Mouse (Mus musculus) retina, postnatal 7 days (tissue): ENCODE measurements around the gene Atp6v1fnb.

Experiments used
- DNase-seq: peaks from one replicate; pipeline ENCODE4 v3.0.0-alpha.2; 2012; ENCODE audit warnings: low read depth, low spot score

Atp6v1fnb gene

DNA sequence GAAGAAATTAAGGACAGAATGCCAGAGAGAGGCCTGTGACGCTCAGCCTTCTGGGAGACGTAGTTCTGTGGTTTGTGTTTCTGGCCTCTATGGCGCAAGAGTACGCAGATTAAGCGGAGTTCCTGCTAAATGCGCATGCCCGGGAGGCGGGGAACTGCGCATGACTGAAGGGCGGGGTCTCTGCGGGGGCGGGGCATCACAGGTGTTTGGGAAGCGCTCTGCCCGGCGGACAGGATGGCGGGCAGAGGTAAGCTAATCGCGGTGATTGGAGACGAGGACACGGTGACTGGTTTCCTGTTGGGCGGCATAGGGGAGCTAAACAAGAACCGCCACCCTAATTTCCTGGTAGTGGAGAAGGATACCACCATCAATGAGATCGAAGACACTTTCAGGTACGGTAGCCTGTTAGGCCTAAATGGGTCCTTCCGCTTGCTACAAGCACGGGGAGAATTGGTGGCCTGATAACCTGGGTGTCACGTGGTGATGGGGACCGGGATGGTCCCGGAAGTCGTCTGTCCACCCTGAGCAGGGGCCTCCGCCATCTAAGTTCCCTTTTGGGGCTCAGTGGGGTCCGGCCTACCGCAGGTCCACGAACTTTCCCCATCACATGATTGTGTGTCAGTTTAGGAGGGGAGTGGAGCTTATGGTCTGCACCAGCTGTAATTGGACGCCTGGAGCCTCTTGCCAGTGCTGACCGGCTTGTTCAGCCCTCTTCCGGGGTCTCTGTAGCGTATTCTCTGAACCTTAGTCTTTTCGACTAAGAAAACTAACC is 3.5 kb upstream of the Atp6v1fnb start, which contains the start of gene Atp6v1f:
Gene Atp6v1f, plus strand, starts transcription at position 136 of the 772 bp plus-strand sequence.
- DNase-seq = peak; percentile 94

DNA sequence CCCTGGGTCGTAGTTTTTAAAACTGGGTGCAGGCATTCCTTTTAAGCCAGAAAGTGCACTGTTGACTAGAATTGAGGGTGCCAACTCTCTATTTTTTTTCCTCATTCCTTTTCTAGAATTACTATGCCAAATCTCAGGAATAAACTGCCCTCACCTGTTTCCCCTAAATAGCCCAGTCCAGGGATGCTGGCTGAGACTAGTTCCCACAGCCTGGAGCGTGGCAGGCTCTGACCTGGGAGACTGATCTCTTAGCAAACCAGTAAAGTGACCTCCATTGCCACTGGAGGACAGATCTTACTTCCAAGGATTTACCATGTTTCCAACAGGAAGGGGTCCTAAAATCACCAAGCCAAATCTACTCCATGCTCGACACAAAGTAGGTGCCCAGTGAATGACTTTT is 2.4 kb upstream of the Atp6v1fnb start:
- no peak for DNase-seq

DNA sequence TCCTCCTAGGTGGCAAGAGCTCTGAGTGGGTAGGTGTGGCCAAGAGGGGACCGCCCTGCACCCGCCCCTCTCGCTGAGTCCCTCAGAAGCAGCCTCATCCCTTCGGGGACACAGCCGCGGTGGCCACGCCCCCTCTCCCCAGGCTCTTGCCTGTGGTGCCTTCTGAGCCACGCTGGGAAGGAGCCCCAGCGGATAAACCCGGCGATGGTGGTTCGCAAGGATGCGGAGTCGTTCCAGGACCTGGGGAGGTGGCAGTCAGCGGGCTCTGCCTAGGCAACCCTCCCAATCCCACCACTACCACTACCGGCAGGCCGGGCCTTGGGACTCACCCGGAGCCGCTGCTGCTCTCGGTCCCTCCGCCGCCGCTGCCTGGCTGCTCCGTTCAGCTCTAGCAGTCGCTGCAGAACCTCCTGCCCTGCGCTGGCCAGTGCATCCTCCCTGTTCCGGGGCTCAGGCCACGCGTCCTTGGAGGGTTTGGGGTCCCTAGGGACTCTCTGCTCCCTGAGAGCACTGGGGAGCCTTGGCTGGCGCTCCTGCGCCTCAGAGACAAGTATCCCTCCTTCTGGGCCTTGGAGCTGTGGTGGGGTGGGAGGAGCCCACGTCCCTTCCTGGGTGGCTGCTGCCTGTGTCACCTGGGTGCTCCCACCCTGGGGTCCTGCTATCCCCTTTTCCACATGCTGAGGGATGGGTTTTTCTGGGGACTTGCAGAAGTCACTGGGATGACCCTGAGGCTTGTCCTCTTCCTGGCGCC is 2.9 kb downstream of the Atp6v1fnb start:
- peak; percentile 57 for DNase-seq

DNA sequence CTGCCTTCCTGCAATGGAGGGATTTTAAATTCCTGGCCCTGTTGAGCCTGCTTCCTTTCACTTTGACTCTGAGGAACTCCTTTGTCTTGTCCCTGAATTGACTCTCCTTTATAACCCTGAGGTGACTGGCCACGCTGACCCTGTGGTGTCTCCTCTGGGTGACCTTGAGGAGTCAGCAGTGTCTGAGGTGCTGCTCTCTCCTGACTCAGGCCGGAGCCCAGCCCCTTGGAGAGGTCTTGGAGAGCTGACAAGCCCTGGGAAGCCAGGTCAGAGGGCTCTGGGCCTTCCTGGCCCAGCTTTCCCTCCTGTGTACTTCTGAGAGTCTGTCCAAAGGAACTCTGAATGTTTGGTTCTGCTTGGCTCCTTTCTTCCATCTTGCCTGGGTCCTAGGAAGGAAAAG is 3.5 kb downstream of the Atp6v1fnb start:
- DNase-seq = no peak

DNA sequence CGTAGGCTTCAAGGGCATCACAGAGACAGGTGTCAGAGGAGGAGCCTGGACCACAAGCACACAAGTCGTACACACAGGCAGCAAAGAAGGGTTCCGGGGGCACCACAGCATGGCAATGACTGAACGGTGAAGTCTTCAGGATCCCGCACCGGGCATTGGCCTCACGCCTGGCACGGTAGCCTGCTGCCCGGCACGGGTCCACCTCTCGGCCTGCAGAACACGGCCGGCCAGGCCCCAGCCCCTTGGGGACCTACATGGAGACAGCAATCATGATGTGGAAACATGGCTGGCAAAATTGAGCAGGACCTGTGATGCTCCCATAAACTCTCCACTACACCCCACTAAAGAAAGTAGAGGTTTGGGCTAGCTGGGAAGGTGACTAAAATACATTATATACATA is 11.5 kb downstream of the Atp6v1fnb start:
- DNase-seq = no peak

DNA sequence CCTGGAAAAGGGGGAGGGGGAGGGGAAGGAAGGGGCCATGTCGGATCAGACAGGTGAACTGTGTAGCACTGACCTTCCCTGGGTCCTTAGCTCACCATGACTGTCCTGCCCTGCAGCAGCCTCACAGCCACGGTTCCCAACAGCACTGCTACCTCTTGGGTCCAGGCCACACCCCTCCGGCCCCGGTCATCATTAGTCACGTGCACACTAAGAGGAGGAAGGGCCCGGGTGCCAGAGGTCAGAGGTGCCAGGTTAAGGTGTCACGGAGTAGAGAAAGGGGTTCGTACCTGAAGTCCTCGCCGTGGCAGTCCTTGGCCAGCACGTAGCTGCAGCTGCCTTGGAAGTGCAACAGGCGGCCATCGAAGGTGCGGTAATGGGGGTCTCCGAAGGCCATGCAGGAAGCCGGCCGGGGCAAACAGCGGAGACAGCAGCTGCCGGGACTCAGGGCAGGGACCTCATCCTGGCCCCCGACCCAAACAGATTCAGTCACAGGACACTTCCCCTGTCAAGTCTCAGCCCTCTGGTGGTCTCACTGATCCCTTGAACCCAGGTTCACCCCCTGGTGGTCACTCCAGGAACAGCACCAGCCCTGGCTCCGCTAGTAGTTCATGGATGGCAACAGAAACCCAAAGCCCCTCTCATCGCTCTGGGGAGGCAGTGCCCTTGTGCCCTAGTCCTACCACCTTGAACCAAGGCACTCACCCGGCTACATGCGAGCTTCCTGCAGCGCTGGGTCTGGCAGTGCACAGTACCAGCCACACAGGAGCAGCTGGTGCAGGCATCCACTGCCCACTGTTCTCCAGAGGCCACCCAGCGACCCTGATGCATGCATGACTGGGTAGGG is 13.7 kb downstream of the Atp6v1fnb start:
- DNase-seq = peak; percentile 63

DNA sequence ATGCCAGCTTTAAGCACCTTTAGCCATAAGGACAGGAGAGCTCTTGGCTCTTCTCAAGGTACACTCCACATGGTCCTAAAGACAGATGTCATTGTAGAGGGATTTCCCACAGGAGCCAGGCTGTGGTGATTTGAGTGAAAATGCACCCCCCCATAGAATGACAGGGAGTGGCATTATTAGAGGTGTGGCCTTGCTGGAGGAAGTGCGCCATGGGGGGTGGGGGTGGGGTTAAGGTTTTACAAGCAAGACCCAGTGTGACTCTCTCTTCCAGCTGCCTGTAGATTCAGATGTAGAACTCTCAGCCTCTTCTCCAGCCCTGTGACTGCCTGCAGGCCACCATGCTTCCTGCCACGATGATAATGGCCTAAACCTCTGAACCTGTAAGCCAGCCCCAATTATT is 14.7 kb downstream of the Atp6v1fnb start:
- DNase-seq = no peak

DNA sequence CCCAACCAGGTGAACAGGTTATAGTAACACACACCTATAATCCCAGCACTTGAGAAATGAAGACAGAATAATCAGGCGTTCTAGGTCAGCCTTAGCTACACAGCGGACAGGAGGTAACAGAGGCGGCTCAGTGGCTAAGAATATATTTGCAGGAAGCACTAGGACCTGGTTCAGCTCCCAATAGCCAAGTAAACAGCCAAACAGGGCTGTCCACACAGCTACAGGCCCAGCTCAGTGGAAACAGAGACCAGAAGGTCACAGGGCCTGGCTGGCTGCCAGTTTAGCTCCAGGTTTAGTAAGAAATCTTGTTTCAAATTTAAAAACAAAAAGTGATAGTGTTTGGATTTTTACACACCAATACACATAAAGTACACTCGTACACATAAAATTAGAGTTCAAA is 22.9 kb downstream of the Atp6v1fnb start:
- no peak for DNase-seq

DNA sequence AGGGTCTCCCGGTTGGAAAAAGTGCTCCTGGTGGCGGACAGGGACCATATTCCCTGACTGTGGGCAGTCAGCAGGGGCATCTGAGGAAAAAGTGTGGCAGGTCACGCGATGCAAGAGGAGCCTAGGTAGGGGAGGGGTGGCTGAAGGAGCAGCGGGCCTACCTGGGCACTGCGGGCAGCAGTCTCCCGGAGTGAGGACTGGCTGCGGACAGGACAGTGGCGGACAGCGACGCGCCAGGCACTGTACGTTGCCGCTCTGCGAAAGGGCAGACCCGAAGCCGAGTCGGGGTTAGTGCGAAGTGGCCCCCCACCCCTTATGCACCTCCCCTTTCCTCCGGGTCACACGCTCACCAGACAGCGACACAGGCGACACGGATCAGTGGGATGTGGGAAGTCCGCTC is 25.0 kb downstream of the Atp6v1fnb start:
- no peak for DNase-seq

DNA sequence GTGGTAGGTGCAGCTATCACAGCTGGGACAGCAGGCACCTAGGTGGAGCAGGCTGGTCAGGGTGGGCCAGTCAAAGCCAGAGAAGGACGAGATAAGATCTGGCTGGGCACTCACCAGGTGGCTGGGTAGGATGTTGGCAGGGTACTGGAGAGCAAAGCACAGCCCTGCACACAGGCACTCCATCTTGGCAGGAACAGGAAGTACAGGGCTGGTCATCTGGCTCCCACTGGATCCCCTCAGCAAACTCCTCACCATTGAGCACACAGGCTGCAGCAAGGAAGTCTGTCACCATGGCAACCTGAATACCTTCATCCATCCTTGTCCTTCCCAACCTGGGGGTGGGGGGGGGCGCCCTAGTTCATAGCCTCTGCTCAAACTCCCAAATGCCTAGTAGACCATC is 26.6 kb downstream of the Atp6v1fnb start:
- no peak for DNase-seq

DNA sequence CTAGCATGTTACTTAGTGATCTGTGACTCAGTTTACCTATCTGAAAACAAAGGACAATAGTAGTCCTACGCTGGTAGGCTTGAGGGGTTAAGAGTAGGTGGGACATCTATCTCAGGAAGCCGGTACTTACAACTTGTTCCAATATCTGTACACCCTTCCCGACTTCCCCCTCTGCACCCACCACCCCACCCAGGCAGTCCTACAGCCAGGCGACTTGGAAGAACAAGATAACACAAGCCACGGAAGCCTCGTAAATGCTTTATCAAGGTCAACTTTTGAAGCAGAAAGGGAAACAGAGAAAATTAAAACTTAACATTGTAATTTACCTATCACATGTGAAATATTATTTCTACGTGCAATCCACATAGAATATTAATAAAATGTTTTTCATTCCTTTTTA is 28.9 kb downstream of the Atp6v1fnb start:
- no peak for DNase-seq

DNA sequence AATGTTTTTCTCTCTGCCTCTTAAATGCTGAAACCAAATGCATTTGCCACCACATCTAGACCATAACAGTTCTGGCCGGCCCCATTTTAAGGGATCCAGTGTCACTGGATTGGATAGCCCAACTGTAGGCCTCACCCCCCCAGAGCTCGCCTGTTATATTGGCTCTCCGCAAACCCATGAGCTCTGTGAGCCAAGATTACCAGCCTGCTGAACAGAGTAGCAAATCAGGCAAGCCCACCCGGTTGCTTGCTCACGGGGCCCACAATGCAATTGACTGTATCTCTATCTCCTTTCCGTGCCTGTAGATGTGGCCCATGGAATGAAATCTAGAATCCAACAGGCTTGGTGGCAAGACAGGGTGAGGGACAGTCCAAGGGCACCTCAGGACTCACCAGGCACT is 29.6 kb downstream of the Atp6v1fnb start:
- no peak for DNase-seq

DNA sequence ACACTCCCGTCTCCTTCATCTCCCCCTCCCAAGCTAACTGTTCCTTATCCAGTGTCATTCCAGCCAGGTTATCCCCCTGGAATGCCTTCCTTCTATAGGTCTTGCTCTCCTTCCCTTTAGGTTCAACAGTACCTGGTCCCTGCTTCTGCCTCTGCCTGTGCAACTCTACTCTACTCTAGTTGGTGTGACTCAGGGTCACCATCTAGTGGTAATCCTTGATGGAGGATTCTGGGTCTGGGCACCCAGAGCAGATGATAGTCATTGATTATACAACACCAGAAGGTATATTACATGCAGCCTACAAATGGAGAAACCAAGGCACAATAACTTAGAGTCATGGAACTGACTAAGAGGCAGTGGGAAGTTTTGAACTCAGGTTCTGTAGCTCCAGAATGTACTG is 30.4 kb downstream of the Atp6v1fnb start:
- DNase-seq = no peak

DNA sequence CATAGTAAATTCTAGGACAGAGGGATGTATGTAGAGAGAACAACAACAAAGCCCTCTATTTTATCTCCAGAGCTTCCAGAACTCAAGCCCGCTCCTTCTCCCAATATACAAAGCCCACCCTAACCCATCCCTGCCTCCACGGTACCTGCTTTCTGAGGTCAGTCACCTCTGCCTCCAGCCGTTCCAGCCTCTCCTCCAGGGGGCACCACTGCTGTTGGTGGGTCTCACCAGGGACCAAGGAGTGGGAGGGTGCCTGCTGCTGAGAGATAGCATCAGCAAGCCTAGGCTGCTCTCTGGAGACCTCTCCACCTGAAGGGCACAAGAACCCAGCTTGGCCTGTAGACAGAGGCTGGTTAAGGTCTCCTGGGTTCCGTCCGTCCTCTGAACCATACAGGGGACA is 34.3 kb downstream of the Atp6v1fnb start:
- no peak for DNase-seq

DNA sequence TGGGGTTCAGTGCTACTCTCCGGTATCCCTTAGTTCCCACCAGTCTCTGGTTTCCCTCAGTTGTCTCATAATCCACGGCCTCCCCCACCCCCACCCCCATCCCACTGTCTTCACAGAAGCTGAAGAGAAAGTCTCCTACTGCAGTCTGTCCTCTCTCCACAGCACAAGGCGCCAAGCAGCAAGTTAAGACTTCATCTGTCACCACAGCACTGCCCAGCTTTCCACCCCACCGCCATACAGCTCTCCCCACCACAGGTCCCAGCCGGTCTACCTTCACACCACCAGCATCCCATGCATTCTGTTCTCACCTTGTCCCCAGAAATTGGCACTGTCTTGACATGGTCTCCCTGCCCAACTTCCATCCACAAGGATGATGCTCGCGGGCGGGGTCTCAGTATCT is 35.6 kb downstream of the Atp6v1fnb start:
- no peak for DNase-seq

DNA sequence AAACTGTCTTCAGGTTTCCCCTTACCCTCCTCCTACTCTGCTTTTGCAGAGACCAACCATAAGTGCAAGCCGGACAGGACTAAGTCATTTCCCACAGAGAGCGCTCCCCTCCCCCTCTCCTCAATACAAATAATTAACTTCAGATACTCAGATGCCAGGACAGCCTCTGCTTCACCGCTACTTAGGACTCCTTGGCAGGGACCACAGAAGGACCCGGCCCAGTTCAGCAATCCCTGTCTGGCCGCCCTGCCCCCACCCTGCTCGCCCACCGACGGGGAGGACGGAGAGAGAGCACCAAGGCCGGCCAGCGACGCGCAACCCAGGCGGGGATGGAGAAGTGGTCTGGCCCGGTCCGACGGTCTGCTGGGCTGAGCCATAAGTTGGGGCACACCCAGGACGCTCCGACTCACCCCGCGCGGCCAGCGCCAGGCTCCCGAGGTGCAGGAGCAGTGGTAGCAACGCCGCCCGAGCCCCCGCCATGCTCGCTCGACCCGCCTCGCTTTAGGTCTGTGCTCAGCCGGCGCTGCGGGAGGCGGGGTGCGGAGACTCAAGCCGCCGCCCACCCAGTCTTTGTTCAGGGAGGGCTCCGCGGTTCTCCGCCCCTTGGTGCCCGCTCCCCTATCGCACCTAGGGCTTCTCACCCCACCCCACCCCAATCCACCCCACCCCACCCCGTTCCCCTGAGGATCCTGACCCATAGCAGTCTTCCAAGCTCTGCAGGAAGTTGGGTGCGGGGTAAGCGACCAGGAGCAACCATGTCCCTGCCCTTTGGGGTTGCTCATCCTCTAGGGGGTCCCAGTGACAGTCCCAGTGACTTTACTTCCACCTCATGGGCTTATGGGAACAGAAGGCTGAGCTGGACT is 36.4 kb downstream of the Atp6v1fnb start, which contains the start of gene Kcp:
Gene Kcp, minus strand, starts transcription at position 506 of the 863 bp plus-strand sequence.
- no peak for DNase-seq

DNA sequence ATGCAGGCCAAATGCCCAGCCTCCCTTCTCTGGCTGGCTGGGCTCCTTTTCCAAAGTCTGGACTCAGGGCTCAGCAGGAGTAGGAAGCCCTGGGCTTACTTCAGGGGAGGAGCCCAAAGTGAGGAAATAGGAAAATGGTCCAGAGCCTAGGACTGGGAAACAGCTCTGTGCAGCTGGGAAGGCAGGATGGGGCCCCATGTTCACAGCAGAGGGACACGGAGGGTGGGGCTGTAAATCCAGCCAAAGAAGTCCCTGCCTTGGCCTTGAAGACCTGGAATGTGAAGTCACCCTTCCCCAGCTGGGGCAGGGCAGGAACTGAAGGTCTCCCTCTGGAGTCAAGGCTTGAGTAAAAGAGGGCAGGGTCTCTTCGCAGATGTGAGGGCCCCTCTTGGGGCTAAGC is 37.8 kb downstream of the Atp6v1fnb start:
- DNase-seq = no peak

DNA sequence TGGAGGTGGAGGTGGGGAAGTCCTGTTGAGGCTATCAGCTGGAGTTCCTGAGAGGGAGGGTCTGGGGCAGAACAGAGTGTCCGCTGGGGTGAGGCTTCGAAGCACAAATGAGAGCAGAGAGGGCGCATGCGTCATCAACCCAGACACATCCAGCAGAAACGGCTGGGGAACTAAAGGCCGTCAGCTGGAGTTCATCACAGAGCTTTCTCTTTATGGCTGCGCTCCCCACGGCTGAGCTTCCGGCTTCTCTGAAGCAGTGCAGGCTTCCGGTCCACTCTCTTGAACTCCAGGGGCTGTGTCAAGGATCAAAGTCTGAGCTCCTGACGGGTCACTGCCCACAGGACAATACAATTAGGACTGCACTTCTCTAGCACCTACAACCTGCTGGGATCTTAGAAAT is 42.0 kb downstream of the Atp6v1fnb start:
- DNase-seq = no peak

DNA sequence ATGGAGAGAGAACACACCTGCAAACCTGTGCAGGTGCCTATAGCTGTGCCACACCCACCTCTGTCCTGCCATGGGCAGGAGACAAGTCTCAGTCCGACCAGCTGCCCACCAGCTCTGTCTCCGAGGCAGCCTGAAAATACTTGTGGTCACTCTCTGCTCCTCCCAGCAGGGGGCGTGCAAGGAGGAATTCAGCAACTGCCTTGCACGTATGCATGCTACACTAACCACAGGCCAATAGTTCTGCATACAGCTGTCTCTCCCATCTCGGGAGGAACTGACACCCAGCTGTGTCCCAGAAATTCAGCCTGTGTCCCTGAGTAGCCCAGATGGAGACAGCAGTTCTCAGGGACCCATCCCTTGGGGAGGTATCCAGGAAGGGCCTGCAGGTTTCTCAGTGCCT is 45.9 kb downstream of the Atp6v1fnb start:
- DNase-seq = peak; percentile 51

DNA sequence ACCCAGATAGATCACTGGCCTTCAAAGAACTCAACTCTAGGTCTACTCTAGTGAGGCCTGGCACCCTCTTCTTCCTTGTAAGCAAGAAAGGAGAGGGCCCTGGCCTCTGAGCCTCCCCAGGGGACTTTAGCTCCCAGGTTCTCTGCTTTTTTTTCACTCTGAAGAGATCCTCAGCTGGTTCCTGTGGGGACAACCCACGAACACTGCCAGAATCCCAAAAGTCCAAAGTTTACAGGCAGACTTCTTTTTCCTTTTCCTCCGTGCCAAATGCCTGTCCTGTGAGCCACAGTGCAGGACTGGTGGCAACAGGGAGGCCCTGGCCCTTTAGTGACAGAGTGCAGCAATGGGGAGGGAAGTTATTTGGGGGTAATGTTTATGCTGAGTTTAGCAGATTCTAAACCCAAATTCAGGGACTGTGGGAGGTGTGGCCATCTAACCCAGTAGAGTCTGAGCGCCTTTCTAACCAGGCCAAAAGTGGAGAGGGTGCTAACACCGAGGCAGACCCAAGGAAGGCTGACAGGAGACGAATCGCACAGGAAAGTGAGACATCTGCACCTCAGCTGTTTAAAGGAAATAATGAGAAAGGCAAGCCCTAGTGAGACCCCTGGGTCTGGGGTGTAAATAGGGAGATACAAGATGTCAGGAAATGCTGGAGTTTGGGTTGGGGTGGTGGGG is 51.5 kb downstream of the Atp6v1fnb start:
- DNase-seq = no peak
